Mouse (Mus musculus): Measurements from ENCODE around the gene Ifitm3. TPM values are rescaled to one million over a fixed set of nuclear protein-coding genes. Genes with fewer than 3 reads are reported as not detected.
A peak's percentile ranks its signal among the peaks of the same experiment; 100 is the strongest.

The Ifitm3 gene
- polyA plus RNA-seq, 1 experiment from 2014 or later = 50.4 TPM

GRCm38 (mm10) chr7:140967862-140968591 lies 42.5 kb downstream of the Ifitm3 start:
- H3K9ac ChIP-seq (ENCODE audit: low read length) = peak overlapping the region; percentile 30; the same call in 1 of the 2 replicates
- H3K36me3 ChIP-seq (ENCODE audit: control insufficient read depth, insufficient read depth, low read length) = no peaks in the 10 kb centered on the region
- DNase-seq (ENCODE audit: low spot score) (peak; percentile 70), ATAC-seq (ENCODE audit: insufficient number of reproducible peaks, low FRiP score, low TSS enrichment, low read depth) (peak; percentile 66)
- H3K4me3 ChIP-seq (ENCODE audit: low read depth, low read length) = no peak overlapping the region
- WGBS = 3% methylated on average over 14 of the region's 14 CpGs
- peak overlapping the region; percentile 69 for H3K27ac ChIP-seq (replicated peaks; ENCODE audit: low read depth, low read length)
- H3K9me3 ChIP-seq (ENCODE audit: control insufficient read depth, low read length) = no peaks in the 10 kb centered on the region
- peaks cover 16% of the 10 kb centered on the region for H3K4me1 ChIP-seq (ENCODE audit: control insufficient read depth, insufficient read depth, low read length)
- H3K4me2 ChIP-seq (ENCODE audit: low read depth, severe bottlenecking) = peak overlapping the region; percentile 44
- H3K27me3 ChIP-seq (ENCODE audit: control insufficient read depth, insufficient read depth, low read length) = no peaks in the 10 kb centered on the region

- Histone ChIP-seq H3K4me3 (ENCODE audit: low read depth, low read length) (no peak within 1 kb of the TSS), H3K9me3 (ENCODE audit: control insufficient read depth, low read length) (no peaks in the 10 kb centered on the region), H3K4me1 (ENCODE audit: control insufficient read depth, insufficient read depth, low read length) (peaks cover 16% of the 10 kb centered on the region), H3K27me3 (ENCODE audit: control insufficient read depth, insufficient read depth, low read length) (no peaks in the 10 kb centered on the region), H3K27ac (replicated peaks; ENCODE audit: low read depth, low read length) (peak within 1 kb of the TSS; percentile 69), H3K36me3 (ENCODE audit: control insufficient read depth, insufficient read depth, low read length) (no peaks in the 10 kb centered on the region), H3K9ac (ENCODE audit: low read length) (peak within 1 kb of the TSS; percentile 30; the same call in 1 of the 2 replicates), H3K4me2 (ENCODE audit: low read depth, severe bottlenecking) (peak within 1 kb of the TSS; percentile 44)
- no peak for DNase-seq (ENCODE audit: low spot score)
- 86% methylated on average over 4 of the region's 4 CpGs for WGBS
- ATAC-seq (ENCODE audit: insufficient number of reproducible peaks, low FRiP score, low TSS enrichment, low read depth) = no peak
These were observed 43.6 kb downstream of the Ifitm3 start, which contains the start of gene Ifitm1 for GRCm38 (mm10) chr7:140966921-140967320. Ifitm1 (plus strand) TSS chr7:140967221.

- no peak overlapping the region for H3K27ac ChIP-seq (replicated peaks; ENCODE audit: low read depth, low read length)
- no peaks in the 10 kb centered on the region for H3K27me3 ChIP-seq (ENCODE audit: control insufficient read depth, insufficient read depth, low read length)
- H3K4me1 ChIP-seq (ENCODE audit: control insufficient read depth, insufficient read depth, low read length) = peaks cover 9% of the 10 kb centered on the region
- 49% methylated on average over 2 of the region's 2 CpGs for WGBS
- H3K36me3 ChIP-seq (ENCODE audit: control insufficient read depth, insufficient read depth, low read length) = no peaks in the 10 kb centered on the region
- no peaks in the 10 kb centered on the region for H3K9me3 ChIP-seq (ENCODE audit: control insufficient read depth, low read length)
- no peak for DNase-seq (ENCODE audit: low spot score)
- no peak for ATAC-seq (ENCODE audit: insufficient number of reproducible peaks, low FRiP score, low TSS enrichment, low read depth)
- no peak overlapping the region for H3K4me2 ChIP-seq (ENCODE audit: low read depth, severe bottlenecking)
- H3K4me3 ChIP-seq (ENCODE audit: low read depth, low read length) = no peak overlapping the region
- H3K9ac ChIP-seq (ENCODE audit: low read length) = no peak overlapping the region
These were observed 47.8 kb downstream of the Ifitm3 start for GRCm38 (mm10) chr7:140962733-140963132.

- no peak for DNase-seq (ENCODE audit: low spot score)
- Histone ChIP-seq H3K36me3 (ENCODE audit: control insufficient read depth, insufficient read depth, low read length) (no peaks in the 10 kb centered on the region), H3K9ac (ENCODE audit: low read length) (no peak overlapping the region), H3K4me3 (ENCODE audit: low read depth, low read length) (no peak overlapping the region), H3K9me3 (ENCODE audit: control insufficient read depth, low read length) (no peaks in the 10 kb centered on the region), H3K27ac (replicated peaks; ENCODE audit: low read depth, low read length) (no peak overlapping the region), H3K4me1 (ENCODE audit: control insufficient read depth, insufficient read depth, low read length) (peaks cover 10% of the 10 kb centered on the region; the same call in 1 of the 2 replicates), H3K27me3 (ENCODE audit: control insufficient read depth, insufficient read depth, low read length) (no peaks in the 10 kb centered on the region), H3K4me2 (ENCODE audit: low read depth, severe bottlenecking) (no peak overlapping the region)
- 66% methylated on average over 2 of the region's 2 CpGs for WGBS
- no peak for ATAC-seq (ENCODE audit: insufficient number of reproducible peaks, low FRiP score, low TSS enrichment, low read depth)
These were observed 49.2 kb downstream of the Ifitm3 start for GRCm38 (mm10) chr7:140961416-140961815.

GRCm38 (mm10) chr7:140960026-140960425 lies 50.5 kb downstream of the Ifitm3 start:
- no peaks in the 10 kb centered on the region for H3K36me3 ChIP-seq (ENCODE audit: control insufficient read depth, insufficient read depth, low read length)
- H3K9me3 ChIP-seq (ENCODE audit: control insufficient read depth, low read length) = no peaks in the 10 kb centered on the region
- no peak overlapping the region for H3K4me2 ChIP-seq (ENCODE audit: low read depth, severe bottlenecking)
- H3K4me3 ChIP-seq (ENCODE audit: low read depth, low read length) = no peak overlapping the region
- DNase-seq (ENCODE audit: low spot score) = no peak
- H3K4me1 ChIP-seq (ENCODE audit: control insufficient read depth, insufficient read depth, low read length) = peaks cover 15% of the 10 kb centered on the region; the same call in 1 of the 2 replicates
- ATAC-seq (ENCODE audit: insufficient number of reproducible peaks, low FRiP score, low TSS enrichment, low read depth) = no peak
- H3K27ac ChIP-seq (replicated peaks; ENCODE audit: low read depth, low read length) = no peak overlapping the region
- WGBS = 88% methylated on average over 5 of the region's 5 CpGs
- H3K9ac ChIP-seq (ENCODE audit: low read length) = no peak overlapping the region
- no peaks in the 10 kb centered on the region for H3K27me3 ChIP-seq (ENCODE audit: control insufficient read depth, insufficient read depth, low read length)

Other genes with a start within 250 kb of the Ifitm3 start
- not detected in 2 replicates for gene Cyp2e1, start 247.0 kb downstream of the Ifitm3 start, polyA plus RNA-seq (2014; fragmentation: Nextera tagmentation; extraction: Ambion mirVana)
- 0.85 and 1.0 TPM in 2 replicates for gene Syce1, start 222.9 kb downstream of the Ifitm3 start, polyA plus RNA-seq (2014; fragmentation: Nextera tagmentation; extraction: Ambion mirVana)
- gene Zfp941, start 188.6 kb downstream of the Ifitm3 start, polyA plus RNA-seq (2014; fragmentation: Nextera tagmentation; extraction: Ambion mirVana) = 2.0 and 3.1 TPM in 2 replicates
- gene Urah, start 175.8 kb downstream of the Ifitm3 start, polyA plus RNA-seq (2014; fragmentation: Nextera tagmentation; extraction: Ambion mirVana) = 0.68 and 0.78 TPM in 2 replicates
- not detected in 2 replicates for gene Scgb1c1, start 165.2 kb downstream of the Ifitm3 start, polyA plus RNA-seq (2014; fragmentation: Nextera tagmentation; extraction: Ambion mirVana)
- not detected in 2 replicates for gene Odf3, start 163.0 kb downstream of the Ifitm3 start, polyA plus RNA-seq (2014; fragmentation: Nextera tagmentation; extraction: Ambion mirVana)
- not detected in 2 replicates for gene Gm45785, start 154.4 kb downstream of the Ifitm3 start, polyA plus RNA-seq (2014; fragmentation: Nextera tagmentation; extraction: Ambion mirVana)
- 57.2 and 61.4 TPM in 2 replicates for gene Ric8a, start 153.8 kb downstream of the Ifitm3 start, polyA plus RNA-seq (2014; fragmentation: Nextera tagmentation; extraction: Ambion mirVana)
- gene Bet1l, start 153.2 kb downstream of the Ifitm3 start, polyA plus RNA-seq (2014; fragmentation: Nextera tagmentation; extraction: Ambion mirVana) = 27.9 and 33.6 TPM in 2 replicates
- 185 and 243 TPM in 2 replicates for gene Psmd13, start 128.8 kb downstream of the Ifitm3 start, polyA plus RNA-seq (2014; fragmentation: Nextera tagmentation; extraction: Ambion mirVana)
- gene Sirt3, start 128.5 kb downstream of the Ifitm3 start, polyA plus RNA-seq (2014; fragmentation: Nextera tagmentation; extraction: Ambion mirVana) = 21.6 and 23.2 TPM in 2 replicates
- 0.88 and 1.0 TPM in 2 replicates for gene Cox8b, start 110.3 kb downstream of the Ifitm3 start, polyA plus RNA-seq (2014; fragmentation: Nextera tagmentation; extraction: Ambion mirVana)
- 0.26 TPM in 1 of 2 replicates, not detected in the other for gene Nlrp6, start 89.9 kb downstream of the Ifitm3 start, polyA plus RNA-seq (2014; fragmentation: Nextera tagmentation; extraction: Ambion mirVana)
- gene Pgghg, start 69.4 kb downstream of the Ifitm3 start, polyA plus RNA-seq (2014; fragmentation: Nextera tagmentation; extraction: Ambion mirVana) = 13.6 and 16.1 TPM in 2 replicates
- gene Ifitm5, start 60.5 kb downstream of the Ifitm3 start, polyA plus RNA-seq (2014; fragmentation: Nextera tagmentation; extraction: Ambion mirVana) = 1.7 and 1.9 TPM in 2 replicates
- gene Gm45717, start 54.8 kb downstream of the Ifitm3 start, polyA plus RNA-seq (2014; fragmentation: Nextera tagmentation; extraction: Ambion mirVana) = not detected in 2 replicates
- 853 and 900 TPM in 2 replicates for gene Ifitm2, start 54.8 kb downstream of the Ifitm3 start, polyA plus RNA-seq (2014; fragmentation: Nextera tagmentation; extraction: Ambion mirVana)
- 63.9 and 68.3 TPM in 2 replicates for gene Ifitm1, start 43.5 kb downstream of the Ifitm3 start, polyA plus RNA-seq (2014; fragmentation: Nextera tagmentation; extraction: Ambion mirVana)
- not detected in 2 replicates for gene Ifitm6, start 7.2 kb upstream of the Ifitm3 start, polyA plus RNA-seq (2014; fragmentation: Nextera tagmentation; extraction: Ambion mirVana)
- not detected in 2 replicates for gene Gm17387, start 18.4 kb upstream of the Ifitm3 start, polyA plus RNA-seq (2014; fragmentation: Nextera tagmentation; extraction: Ambion mirVana)
- gene B4galnt4, start 50.3 kb upstream of the Ifitm3 start, polyA plus RNA-seq (2014; fragmentation: Nextera tagmentation; extraction: Ambion mirVana) = 19.1 and 20.0 TPM in 2 replicates
- 3.3 and 3.9 TPM in 2 replicates for gene Pkp3, start 67.4 kb upstream of the Ifitm3 start, polyA plus RNA-seq (2014; fragmentation: Nextera tagmentation; extraction: Ambion mirVana)
- 1.9 and 2.8 TPM in 2 replicates for gene Sigirr, start 89.8 kb upstream of the Ifitm3 start, polyA plus RNA-seq (2014; fragmentation: Nextera tagmentation; extraction: Ambion mirVana)
- 0.76 and 0.85 TPM in 2 replicates for gene Ano9, start 107.0 kb upstream of the Ifitm3 start, polyA plus RNA-seq (2014; fragmentation: Nextera tagmentation; extraction: Ambion mirVana)
- gene Ptdss2, start 111.6 kb upstream of the Ifitm3 start, polyA plus RNA-seq (2014; fragmentation: Nextera tagmentation; extraction: Ambion mirVana) = 70.0 and 70.6 TPM in 2 replicates
- gene Rnh1, start 162.1 kb upstream of the Ifitm3 start, polyA plus RNA-seq (2014; fragmentation: Nextera tagmentation; extraction: Ambion mirVana) = 82.9 and 88.3 TPM in 2 replicates
- gene Hras, start 183.2 kb upstream of the Ifitm3 start, polyA plus RNA-seq (2014; fragmentation: Nextera tagmentation; extraction: Ambion mirVana) = 98.7 and 99.1 TPM in 2 replicates
- 11.7 and 12.5 TPM in 2 replicates for gene Lrrc56, start 183.4 kb upstream of the Ifitm3 start, polyA plus RNA-seq (2014; fragmentation: Nextera tagmentation; extraction: Ambion mirVana)
- gene Lmntd2, start 203.3 kb upstream of the Ifitm3 start, polyA plus RNA-seq (2014; fragmentation: Nextera tagmentation; extraction: Ambion mirVana) = 3.8 and 5.1 TPM in 2 replicates
- gene Rassf7, start 205.1 kb upstream of the Ifitm3 start, polyA plus RNA-seq (2014; fragmentation: Nextera tagmentation; extraction: Ambion mirVana) = 32.5 and 38.8 TPM in 2 replicates
- 83.4 and 93.5 TPM in 2 replicates for gene Phrf1, start 218.0 kb upstream of the Ifitm3 start, polyA plus RNA-seq (2014; fragmentation: Nextera tagmentation; extraction: Ambion mirVana)

All from limb, embryonic 11.5 days (tissue).